Mouse (Mus musculus) adrenal gland, adult 2 months (tissue): ENCODE results near the gene Mok. TPM values are rescaled to one million over a fixed set of nuclear protein-coding genes. Genes with fewer than 3 reads are reported as not detected.

Experiments used
- DNase-seq: peaks from one replicate; pipeline ENCODE4 v3.0.0; 2021
- polyA plus RNA-seq: library from polyadenylated mRNA; depleted of rRNA; stranded (reverse); fragments of >200 nt; gene quantifications from 2 replicates; pipeline ENCODE4 v1.2.3, GENCODE M21; 2012
- total RNA-seq, 2 experiments: library from RNA; stranded (reverse); gene quantifications; 2 replicates each; pipeline ENCODE4 v1.2.3; 2021

Gene Mok
- total and polyA plus RNA-seq, 3 experiments, result 1.2 to 2.2 (median 1.5) TPM

- no peak for DNase-seq
Measured at GRCm38 (mm10) chr12:110808848-110809247, 31.9 kb downstream of the Mok start.

- DNase-seq, result no peak
Measured at GRCm38 (mm10) chr12:110808430-110808829, 32.3 kb downstream of the Mok start.

- peak; percentile 56 for DNase-seq
Measured at GRCm38 (mm10) chr12:110806301-110806970, 34.3 kb downstream of the Mok start.

GRCm38 (mm10) chr12:110804261-110804660, 36.5 kb downstream of the Mok start:
- peak; percentile 68 for DNase-seq

GRCm38 (mm10) chr12:110802674-110803297, 38.0 kb downstream of the Mok start:
- DNase-seq, result no peak

GRCm38 (mm10) chr12:110801876-110802464, 38.8 kb downstream of the Mok start:
- no peak for DNase-seq

DNA sequence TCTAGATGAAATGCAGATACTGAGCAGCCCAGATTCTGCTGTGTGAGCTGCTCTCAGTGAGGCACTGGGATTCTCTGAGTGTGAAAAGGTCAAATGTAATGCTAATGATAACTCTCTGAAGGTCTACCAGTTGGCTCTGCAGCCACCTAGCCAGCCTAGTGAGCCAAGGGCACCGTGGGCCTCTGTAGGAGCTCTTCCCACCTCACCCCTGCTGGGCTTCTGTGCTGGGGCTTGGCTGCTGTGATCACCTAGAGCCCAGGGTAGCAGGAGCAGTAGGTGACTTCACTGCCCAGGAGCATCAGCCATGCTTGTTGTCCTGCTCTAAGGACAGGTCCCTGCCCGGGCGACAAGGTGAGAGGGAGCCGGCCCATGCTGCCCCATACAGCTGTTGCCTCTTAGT, 41.5 kb downstream of the Mok start:
- no peak for DNase-seq

DNA sequence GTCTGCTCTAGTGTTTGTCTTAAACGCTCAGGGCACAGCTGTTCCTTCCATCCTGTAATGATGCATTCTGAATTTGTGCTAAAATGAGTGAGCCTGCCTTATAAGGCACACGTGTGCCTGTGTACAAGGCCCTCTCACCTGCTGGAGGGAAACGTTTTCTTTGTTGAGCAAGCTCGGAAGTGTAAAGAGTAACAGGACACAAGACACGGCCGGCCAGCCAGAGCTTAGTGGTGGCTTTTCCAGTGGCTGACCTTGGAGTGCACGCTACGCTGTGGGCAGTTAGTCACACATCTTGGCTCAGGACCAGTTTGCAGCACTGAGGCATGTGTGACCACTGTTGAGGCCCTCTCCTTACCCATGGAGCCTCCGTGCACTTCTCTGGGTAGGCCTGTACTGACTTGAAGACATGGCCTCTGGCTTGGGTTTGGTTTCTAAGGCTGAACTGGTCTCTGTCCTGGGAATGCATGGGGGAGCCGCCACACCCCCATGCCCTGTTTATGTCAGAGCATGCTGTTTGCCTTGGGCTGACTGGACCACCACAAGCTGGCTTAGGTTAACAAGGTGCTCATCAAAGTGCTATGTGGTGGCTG, 42.8 kb downstream of the Mok start:
- DNase-seq, result peak; percentile 90

DNA sequence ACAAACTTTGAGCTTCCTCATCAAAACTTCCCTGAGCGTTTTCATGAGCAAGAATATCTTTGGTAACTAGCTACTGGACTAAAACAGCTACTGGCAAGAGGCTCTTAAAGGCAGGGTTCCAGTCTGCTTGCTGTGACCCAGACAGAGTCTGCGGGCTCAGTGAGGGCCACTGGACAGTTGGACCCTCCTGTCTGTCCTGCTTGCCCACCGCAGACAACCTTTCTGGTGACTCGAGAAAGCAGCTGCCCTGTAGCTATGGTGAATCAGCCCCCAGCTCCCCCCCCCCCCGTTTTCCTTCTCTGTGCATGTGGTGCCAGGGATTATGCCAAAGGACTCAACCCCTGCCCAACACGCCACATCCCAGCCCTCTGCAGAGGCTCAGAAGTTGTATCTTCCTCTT, 43.5 kb downstream of the Mok start:
- DNase-seq, result no peak

DNA sequence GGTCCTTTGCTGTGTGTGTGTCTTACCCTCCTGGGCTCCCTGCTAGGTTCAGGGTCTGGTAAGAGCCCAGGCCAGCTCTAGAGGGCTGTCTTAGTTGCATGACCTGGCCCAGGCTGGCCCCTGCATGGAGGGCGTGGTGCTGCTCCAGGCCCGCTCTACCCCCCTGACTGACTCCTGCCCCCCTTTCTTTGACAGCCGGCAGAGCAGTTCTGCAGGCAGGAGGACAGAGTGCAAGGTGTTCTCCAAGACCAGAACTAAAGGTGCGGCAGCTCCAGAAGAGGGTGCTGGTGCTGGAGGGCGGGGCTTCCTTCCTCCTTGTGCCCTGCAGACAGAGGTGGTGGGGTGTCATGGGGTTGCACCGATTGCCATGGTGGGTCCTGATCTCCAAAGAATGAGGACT, 44.0 kb downstream of the Mok start:
- DNase-seq, result no peak

DNA sequence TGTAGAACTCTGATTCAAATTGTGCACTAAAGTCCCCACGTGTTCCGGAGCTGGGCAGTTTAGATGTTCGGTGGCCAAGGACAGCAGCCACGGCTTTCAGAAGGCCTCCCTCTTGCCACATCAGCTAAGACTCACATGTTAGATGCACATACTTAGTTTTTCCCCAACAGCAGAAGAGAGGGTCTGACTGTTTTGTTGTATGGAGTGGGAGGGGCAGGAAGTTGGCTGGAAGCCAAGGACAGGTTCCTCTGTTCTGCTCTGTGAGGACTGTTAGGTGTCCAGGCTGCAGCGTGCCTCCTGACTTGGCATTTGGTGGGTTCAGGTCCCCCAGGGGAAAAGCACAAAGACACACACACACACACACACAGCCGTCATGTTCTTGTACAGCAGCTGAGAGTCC, 45.7 kb downstream of the Mok start:
- DNase-seq, result peak; percentile 39

GRCm38 (mm10) chr12:110791026-110791425, 49.7 kb downstream of the Mok start:
- no peak for DNase-seq

DNA sequence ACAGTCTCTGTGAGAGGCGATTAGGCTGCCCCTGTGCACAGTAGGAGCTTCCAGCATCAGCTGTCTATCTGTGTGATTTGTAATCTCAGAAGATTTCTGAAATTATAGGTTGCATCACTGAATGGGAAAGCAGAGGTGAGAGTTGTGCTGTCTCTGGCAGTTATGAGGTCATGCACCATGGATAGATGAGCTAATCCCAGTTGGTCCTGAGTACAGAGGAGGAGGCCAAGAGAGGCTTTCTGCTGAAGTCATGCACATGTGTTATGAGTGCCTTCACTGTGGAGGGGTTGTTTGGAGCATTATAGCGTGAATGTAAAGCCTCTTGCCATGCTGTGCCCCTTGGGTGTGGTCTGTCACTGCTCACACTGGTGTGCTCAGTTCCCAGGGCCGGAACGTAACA, 50.2 kb downstream of the Mok start:
- DNase-seq, result no peak

GRCm38 (mm10) chr12:110786243-110786642, 54.5 kb downstream of the Mok start:
- DNase-seq, result no peak

DNA sequence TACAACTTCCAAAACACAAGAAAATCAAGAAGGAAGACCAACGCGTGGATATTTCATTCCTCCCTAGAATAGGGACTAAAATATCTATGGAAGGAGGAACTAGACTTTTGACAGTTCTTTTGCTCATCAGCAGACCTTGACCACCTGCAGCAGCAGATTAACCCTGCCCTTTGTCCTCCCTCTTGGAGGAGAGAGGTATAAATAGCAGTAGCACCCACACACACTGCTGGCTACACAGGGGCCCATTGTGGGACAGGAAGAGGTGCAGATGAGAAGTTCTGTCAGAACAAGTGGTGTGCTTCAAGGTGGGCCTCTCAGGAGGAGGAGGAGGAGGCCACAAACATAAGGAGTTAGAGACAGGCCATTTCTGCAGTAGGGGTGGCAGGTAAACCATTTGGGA, 56.5 kb downstream of the Mok start:
- DNase-seq, result no peak

DNA sequence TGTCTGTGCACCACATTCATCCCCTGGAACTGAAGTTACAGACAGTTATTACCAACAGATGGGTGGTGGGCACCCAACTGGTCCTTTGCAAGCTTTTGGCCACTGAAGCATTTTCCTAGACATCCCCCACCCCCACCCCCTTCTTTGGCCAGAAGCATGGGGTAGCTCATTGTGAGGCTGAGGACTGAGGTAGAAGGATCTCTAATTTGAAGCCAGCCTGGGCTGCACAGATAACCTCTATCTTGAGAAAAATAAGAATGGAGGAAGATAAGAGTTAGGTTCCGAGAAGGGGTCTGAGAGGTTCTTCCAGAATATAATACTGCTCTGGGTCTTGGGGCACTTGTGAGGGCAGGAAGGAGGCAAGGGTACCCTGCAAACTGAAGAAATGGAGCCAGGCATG, 58.5 kb downstream of the Mok start:
- no peak for DNase-seq

- no peak for DNase-seq
Measured at GRCm38 (mm10) chr12:110781181-110781580, 59.6 kb downstream of the Mok start.

DNA sequence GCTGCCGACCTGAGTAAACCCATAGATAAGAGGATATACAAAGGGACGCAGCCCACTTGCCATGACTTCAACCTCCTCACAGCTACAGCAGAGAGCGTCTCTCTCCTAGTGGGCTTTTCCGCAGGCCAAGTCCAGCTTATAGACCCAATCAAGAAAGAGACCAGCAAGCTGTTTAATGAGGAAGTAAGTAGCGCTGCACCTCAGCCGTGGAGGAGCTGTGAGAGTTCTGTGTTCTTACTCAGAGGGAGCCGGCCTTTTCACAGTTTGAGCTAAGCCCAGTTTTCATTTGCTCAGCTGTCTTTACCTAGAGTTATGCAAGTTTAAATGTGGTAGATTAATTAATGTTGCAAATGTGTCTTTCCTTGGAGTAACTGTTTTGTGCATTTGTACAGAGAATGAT, 61.4 kb downstream of the Mok start:
- DNase-seq, result no peak

GRCm38 (mm10) chr12:110777853-110778252, 62.9 kb downstream of the Mok start:
- DNase-seq, result no peak

GRCm38 (mm10) chr12:110775628-110776426, 64.9 kb downstream of the Mok start:
- no peak for DNase-seq

GRCm38 (mm10) chr12:110771961-110772360, 68.8 kb downstream of the Mok start:
- DNase-seq, result no peak

DNA sequence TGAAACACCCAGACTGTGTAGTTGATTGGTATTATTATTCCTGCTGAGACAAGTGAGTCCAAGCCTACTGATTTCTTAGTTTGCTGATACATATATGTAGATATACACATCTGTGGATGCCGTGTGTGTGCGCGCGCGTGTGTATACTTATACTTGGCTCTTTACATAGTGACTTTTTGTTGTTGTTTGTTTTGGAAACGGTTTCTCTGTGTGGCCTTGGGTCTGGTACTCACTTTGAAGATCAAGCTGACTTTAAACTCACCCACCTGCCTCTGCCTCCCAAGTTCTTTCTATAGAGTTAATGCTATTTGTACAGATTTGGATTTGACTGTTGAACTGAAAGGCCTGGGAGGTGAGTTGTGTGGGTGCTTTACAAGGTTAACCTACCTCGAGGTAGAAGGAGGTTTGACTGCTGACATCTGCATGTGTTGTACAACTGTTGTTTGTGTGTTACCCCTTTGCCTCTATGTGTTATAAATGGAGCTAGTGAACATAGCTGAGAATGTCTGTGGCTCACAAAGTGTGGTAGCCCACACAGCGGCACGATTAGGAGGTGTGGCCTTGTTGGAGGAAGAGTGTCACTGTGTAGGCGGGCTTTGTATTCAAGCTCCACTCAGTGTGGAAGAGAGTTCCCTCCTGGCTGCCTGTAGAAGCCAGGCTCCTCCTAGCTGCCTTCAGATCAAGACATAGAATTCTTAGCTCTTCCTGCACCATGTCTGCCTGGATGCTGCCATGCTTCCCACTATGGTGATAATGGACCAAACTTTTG, 70.1 kb downstream of the Mok start:
- peak; percentile 27 for DNase-seq
